Mouse (Mus musculus) lung, postnatal 4 days (tissue): ENCODE results near the gene Asz1.

Experiments
- DNase-seq, 2 experiments: peaks; one replicate each; pipeline ENCODE4 v3.0.0; 2021

Asz1 gene

DNA sequence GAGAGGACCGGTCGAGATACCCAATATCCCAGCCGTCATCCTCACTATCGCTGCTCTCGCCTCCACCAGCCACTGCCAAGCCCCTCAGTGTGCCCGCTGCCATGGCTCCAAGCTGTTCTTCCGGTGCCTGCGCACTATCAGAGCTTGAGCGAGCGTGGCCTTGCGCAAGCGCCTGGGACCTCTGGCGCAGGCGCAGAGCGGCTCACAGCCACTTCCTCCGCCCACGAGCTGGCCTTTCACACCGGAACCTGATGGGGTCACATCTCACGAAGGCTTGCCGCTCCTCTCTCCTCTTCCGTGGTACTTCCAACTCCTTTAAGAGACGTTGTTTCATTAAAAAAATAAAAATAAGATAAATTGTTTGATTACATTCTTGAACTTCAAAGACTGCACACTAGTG, at the start of gene Asz1:
Asz1 (minus strand) TSS at position 128 of the 400 bp plus-strand sequence.
- DNase-seq, result no peak

DNA sequence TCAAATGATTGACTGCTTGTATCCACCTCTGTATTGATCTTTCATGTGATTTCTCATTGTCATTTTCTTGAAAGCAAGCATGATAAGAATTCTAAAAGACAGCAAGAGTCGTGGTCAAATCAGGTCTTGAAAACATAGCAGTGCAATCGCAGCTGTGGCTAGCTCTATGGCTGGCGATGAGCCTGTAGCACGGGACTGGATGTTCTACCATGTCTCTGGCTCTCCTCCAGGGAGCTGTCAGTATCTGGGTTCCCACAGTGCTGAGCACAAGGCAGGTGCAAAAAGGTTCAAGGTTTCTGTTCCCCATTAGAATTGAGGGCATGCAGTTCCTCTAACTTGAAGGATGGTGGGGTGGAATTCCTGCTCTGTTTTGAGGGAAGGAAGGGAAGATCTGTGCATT, 44.2 kb upstream of the Asz1 start:
- DNase-seq, result no peak

DNA sequence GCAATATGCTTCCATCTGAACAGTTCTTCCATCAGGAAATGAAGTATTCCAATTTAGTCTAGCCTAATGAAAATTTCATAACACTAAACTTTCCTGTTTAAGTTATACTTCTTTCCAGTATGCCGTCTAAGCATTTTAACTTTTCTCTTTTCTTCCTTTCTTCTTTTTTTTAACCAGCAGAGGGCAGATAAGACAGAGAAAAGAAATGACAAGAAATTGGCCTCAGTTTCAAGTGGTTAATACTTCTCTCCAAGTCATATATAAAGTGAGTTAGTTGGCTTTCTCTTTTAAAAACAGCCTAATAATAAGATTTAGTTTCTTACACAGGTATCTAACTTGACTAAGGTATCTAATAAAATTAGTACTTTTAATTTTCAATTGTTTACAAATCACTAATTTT, 26.4 kb upstream of the Asz1 start:
- no peak for DNase-seq

- no peak for DNase-seq
These were observed 19.2 kb upstream of the Asz1 start for GRCm38 (mm10) chr6:18128059-18128458.

- no peak for DNase-seq
These were observed 18.5 kb upstream of the Asz1 start for GRCm38 (mm10) chr6:18127206-18127983.

- no peak for DNase-seq
These were observed 12.0 kb downstream of the Asz1 start for GRCm38 (mm10) chr6:18096861-18097260.

DNA sequence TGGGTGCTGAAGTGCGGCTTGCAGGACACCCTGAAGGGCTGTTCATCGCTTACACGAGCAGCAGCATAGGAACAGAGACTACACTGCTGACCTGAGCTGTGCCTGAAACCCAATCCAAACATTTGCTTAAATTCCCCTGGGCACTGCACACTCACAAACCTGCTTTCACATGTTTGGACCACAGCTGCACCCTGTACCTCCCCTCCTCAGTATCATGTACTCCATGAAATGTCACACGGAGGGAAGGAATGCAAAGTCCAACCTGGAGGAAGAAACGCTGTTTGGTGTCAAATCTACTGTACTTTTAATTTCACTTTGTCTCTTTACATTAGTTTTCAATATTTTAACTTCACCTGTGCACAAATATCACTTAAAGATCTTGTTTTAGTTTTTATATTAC, 19.8 kb downstream of the Asz1 start:
- no peak for DNase-seq

DNA sequence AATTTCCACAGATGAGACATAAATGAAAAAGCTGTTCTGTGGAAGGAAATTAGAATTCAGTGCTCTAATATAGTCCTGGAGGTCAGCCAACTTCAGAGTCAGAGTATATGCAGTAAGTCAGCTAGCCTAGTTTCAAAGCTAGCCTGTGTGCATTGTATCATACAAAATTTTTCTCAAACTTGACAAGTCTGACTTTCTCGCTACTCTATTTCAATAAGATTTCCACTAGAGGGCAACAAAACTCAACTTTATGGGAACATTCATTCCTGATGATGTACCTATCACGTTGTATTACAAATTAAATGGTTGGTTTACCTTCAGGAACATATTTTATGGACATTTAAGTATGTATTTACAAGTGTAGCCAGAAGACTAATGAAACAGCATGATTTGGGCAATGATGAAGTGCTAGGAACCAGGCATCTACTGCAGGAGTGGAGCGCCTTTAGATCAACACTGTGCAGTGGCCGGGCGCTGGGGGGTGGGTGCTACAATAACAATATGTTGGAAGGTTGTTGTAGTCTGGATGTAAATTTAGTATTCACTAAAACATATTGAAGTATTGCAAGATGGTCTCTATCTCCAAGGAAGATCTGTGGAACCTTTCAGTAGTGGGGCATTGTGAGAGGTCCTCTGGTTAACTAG, 21.6 kb downstream of the Asz1 start:
- DNase-seq, result no peak

DNA sequence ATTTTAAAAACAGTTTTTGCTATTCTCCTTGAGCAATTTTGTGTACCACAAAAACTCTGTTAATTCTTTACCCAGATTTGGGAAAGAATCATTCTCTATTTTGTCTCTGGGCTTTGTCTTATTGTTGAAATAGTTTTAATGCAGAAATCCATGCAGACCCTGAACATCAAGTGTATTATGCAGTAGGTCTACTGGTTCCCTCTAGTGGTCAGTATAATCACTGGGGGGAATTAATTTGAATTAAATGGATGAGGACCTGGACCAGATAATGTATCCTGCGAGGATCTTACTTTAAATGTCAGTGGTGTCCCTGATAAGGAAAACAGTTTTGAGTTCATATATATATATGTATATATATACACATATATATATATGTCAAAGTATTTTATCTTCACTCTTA, 30.2 kb downstream of the Asz1 start:
- no peak for DNase-seq

DNA sequence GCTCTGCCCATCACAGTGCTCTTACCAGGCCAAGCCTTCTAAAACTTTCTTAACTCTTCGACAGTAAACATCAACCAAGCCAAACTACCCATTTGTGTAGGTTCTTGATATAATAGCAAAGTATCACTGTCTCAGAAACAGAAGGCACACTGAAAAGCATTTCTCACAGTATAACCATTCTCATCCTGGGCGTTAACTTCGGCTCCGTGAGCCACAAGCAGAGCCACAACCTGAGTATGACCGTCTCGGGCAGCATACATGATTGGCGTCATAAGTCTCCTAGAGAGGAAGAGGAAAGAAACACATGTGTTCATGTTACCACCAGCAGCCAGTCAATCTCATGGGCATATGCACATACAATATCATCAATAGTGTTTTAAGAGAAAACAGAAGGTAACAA, 31.9 kb downstream of the Asz1 start:
- no peak for DNase-seq

GRCm38 (mm10) chr6:18076577-18076976, 32.3 kb downstream of the Asz1 start:
- no peak for DNase-seq

GRCm38 (mm10) chr6:18057899-18058298, 51.0 kb downstream of the Asz1 start:
- no peak for DNase-seq

DNA sequence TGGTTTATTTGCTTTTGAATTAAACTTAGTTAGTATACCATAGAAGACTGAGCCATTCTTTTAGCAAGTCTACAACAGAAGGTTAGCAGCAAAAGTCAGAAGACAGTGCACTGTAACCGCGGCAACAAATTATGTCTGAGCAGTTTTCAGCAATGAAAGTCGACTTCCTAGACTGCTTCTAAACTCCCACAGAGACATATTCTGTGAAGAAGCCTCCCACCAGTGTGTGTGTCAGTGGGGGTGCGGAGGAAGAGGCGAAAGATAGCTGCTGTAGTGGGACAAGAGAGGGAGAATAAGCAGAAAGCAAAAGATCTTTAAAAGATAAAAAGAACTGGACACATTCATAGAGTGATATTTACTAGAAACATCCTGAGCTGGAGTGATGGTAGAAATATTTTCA, 57.2 kb downstream of the Asz1 start:
- DNase-seq, result no peak

- no peak for DNase-seq
These were observed 64.6 kb downstream of the Asz1 start for GRCm38 (mm10) chr6:18044299-18044698.

GRCm38 (mm10) chr6:18043172-18043571, 65.7 kb downstream of the Asz1 start:
- no peak for DNase-seq

GRCm38 (mm10) chr6:18032271-18032670, 76.6 kb downstream of the Asz1 start:
- no peak for DNase-seq

DNA sequence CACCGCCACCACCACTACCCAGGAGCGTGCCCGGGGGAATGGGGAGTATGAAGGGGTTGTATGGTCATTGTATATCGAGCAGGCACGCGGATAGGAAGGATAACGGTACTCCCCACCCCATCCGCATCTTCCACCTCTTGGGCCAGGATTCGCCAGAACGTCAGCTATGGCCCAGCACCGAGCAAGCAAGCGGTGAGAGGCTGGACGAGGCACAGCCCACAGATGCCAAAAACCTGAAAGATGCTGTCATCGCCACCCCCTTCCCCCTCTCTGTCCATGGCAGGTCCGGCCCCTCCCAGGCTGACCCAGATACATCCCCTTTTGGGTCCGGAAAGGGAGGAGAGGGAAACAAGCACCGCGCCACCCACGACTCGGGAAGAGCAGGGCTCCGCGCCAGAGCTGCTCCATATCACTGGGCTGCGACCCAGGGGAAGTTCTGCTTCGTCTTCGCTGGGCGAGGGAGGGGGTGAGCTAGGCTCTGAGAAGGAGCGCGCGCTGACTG, 77.3 kb downstream of the Asz1 start:
- peak; percentile 71 to 90 for DNase-seq

DNA sequence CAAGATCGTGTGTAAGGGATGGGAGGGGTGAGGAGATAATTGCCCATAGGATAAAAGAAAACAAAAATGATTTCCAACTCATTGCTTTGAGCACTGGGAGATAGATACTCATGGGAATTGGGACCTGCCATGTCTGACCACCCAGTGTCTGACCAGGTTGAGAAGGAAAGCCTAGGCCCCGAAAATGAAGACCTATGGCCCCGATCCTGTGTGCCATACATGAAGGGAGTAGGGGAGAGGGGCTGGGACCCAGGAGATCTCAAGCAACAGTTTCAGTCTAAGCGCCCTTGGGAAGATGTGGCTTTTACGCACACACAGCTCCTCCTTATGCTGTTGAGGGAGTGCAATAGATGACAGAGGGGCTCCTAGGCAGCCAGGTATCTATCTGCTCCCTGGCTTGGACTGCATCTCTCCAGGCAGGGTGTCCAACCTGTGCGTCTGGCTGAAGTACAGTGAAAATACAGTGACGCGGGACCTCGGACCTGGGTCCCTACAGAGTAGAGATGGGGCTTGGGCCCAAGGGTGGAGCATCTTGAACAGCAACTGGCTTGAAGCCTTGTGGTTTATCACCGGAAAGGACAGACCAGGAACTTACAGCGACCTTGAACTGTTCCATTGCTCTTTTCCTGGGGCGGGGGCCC, 77.9 kb downstream of the Asz1 start:
- peak in 1 of 2 experiments; percentile 29 for DNase-seq

GRCm38 (mm10) chr6:18029746-18030656, 78.9 kb downstream of the Asz1 start, which contains the start of gene Wnt2:
Gene Wnt2, minus strand, starts transcription at chr6:18030585.
- peak; percentile 31 to 62 for DNase-seq

DNA sequence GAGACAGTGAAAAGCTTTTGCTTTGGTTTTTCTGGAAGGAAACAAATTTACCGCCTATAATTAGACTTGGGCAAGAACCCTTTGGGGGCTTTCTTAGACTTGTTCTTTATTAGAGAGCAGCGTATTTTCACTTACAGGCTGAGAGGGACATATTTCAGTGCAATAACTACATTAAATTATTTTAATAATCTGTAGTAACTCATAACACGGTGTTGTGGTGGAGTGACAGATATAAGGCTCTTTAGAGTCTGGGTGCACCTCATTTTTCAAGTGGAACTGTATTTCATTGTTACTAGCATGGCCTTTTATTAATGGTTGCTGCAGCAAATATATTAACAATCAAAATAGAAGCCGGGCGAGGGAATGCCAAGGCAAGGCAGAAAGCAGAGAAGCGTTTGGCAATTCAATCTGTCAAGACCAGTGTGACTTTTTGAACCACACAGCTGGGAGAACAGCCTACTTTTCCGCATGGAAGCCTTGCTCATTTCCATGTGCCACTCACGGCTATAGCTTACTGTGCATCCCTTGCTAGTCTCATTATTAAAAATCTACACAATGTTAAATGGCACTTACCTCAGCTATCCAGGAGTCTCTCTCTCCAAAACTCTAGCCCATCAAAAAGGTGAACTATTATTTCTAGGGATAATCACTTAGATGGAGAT, 84.6 kb downstream of the Asz1 start:
- no peak for DNase-seq

DNA sequence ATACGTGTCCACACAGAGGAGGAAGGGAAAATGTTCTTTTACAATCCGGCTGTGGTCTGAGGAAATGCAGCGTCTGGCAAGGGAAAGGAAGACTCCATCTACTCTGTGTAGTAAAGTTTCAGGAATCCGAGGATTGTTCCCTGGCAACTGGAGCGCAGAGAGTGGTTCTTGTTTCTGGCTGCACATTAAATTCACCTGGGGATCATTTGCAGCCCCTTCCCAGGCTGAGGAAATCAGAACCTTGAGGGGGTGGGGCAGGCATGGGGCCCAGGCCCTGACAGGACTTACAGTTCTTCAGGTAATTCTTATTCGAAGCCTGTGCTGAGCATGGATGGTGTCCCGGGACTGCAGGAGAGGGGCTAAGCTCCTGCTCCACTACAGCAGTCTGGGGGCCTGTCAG, 95.5 kb downstream of the Asz1 start:
- DNase-seq, result no peak

GRCm38 (mm10) chr6:18007356-18007755, 101.5 kb downstream of the Asz1 start:
- peak; percentile 44 to 73 for DNase-seq
